Mouse (Mus musculus) bone marrow, adult 2 months (tissue): Measurements from ENCODE around the gene Csnk1d. TPM values are rescaled to one million over a fixed set of nuclear protein-coding genes. Genes with fewer than 3 reads are reported as not detected.

Source experiments
- H3K27ac ChIP-seq: fragments of 200-500 bp; 2 replicates; pipeline ENCODE4 v1.5.1; 2012; ENCODE audit warnings: low read depth, mild to moderate bottlenecking, control low read depth, inconsistent platforms, low read length; ENCODE audit not compliant: control insufficient read depth, poor library complexity, insufficient read depth
- H3K4me1 ChIP-seq: fragments of 200-500 bp; 2 replicates; pipeline ENCODE4 v1.6.1; 2011; ENCODE audit warnings: low read length; ENCODE audit not compliant: control insufficient read depth, insufficient read depth
- H3K4me3 ChIP-seq: fragments of 200-500 bp; replicated peaks from 2 replicates; pipeline ENCODE3; 2011; ENCODE audit warnings: mild to moderate bottlenecking, low read depth, low read length, control low read depth; ENCODE audit not compliant: control insufficient read depth
- CTCF ChIP-seq: fragments of 200-500 bp; IDR thresholded peaks from 2 replicates; pipeline ENCODE4 v1.5.1; 2011; ENCODE audit warnings: low read length, control low read depth; ENCODE audit not compliant: control insufficient read depth, insufficient read depth
- POLR2A ChIP-seq: fragments of 200-500 bp; IDR thresholded peaks from 2 replicates; pipeline ENCODE4 v1.6.1; 2011; ENCODE audit warnings: low read depth, mild to moderate bottlenecking, control low read depth, low read length, borderline replicate concordance; ENCODE audit not compliant: control insufficient read depth
- WGBS: fragments of 180-500 bp; shearing (Covaris S2); methylation state at CpG from one replicate; pipeline ENCODE4 v1.1.7; 2018; 5-methylcytosine and 5-hydroxymethylcytosine counted together
- polyA plus RNA-seq: library from polyadenylated mRNA; stranded (reverse); fragments of >200 nt; gene quantifications from 2 replicates; pipeline ENCODE4 v1.2.4, GENCODE M21; 2011; ENCODE audit warnings: low replicate concordance; ENCODE audit not compliant: missing spikeins, insufficient read depth, insufficient read length

The Csnk1d gene
- polyA plus RNA-seq, 1 experiment = 58.3 TPM

DNA sequence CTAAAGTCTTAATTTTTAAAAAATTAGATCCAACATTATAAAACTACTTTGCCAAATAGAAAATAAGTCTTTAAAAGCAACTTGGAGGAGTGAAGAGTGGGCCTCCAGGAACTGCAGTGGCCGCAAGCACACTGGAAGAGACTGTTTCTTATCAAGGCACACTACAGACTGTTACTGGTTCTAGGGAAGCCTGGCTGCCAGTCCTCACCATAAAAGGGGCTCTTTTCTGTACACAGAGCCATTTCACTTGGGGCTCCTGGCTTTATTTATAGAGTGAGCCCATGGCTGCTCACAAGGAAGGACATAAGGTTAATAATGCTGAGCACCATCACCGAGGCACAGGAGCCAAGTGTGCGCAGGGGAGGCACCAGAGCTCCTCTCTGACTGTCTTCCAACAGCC, 68.6 kb downstream of the Csnk1d start:
- Histone ChIP-seq H3K4me1 (no peaks in the 10 kb centered on the region; the same call in 1 of the 2 replicates), H3K27ac (no peak overlapping the region), H3K4me3 (no peak overlapping the region)
- 85% methylated on average over 3 of the region's 3 CpGs for whole genome bisulfite sequencing
- TF ChIP-seq POLR2A = no peak

DNA sequence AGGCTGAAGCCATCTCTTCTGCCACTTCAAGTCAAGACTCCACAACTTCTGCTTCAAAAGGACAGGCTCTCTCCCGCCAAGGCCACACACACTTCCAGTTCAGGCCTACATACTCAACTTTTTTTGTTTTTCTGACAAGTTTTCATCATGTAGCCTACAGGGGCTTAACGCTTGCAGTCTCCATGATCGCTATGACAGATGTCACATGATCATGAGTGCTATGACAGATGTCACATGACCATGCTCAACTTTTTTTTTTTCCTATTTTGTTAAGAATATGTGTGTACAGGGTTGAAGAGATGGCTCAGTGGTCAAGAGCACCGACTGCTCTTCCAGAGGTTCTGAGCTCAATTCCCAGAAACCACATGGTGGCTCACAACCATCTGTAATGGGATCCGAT, 73.4 kb downstream of the Csnk1d start:
- no peak overlapping the region for H3K4me3 ChIP-seq
- TF ChIP-seq CTCF (no peak), POLR2A (no peak)
- no peak overlapping the region for H3K27ac ChIP-seq
- 91% methylated on average over 5 of the region's 5 CpGs for WGBS
- H3K4me1 ChIP-seq = no peaks in the 10 kb centered on the region; the same call in 1 of the 2 replicates

DNA sequence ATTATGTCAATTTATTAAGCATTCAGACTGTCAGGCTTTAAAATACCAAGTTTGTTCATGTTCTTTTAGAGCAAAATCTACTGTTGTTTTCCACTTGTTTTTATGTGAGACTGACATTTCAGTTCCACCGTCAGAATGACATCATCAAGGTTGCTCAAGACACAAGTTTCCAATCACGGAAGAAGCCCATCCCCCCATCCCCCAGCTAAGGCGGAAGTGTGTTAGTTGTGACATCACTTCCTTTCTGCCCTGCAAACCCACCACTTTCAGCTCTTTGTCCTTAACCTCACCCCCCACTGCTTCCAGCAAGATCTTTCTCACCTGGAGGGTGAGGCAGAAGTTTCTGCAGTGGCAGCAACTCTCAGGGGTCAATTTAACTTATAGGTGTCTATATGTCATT, 74.7 kb downstream of the Csnk1d start:
- Histone ChIP-seq H3K4me1 (no peaks in the 10 kb centered on the region; the same call in 1 of the 2 replicates), H3K4me3 (no peak overlapping the region), H3K27ac (peak overlapping the region; percentile 53; the same call in 1 of the 2 replicates)
- TF ChIP-seq CTCF (no peak), POLR2A (no peak)
- 27% methylated on average over 3 of the region's 3 CpGs for WGBS

DNA sequence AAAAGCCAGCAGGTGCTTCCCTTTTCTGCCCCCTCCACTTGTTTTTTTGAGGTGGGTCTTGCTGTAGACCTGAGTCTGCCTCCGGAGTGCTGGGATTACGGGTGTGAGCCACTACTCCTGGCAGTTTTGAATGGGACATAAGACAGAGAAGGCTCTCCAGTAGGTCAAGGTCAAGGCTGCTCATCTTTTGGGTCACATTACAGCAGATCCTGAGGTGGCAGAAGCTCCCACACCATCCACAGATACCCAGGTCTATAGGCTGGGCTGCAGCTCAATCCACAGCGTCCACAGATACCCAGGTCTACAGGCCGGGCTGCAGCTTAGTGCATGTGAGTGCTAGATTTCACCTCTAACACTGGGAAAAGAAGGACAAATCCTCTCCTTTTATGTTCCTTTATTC, 77.3 kb downstream of the Csnk1d start:
- no peak for TF ChIP-seq POLR2A
- no peak for TF ChIP-seq CTCF
- no peaks in the 10 kb centered on the region; the same call in 1 of the 2 replicates for H3K4me1 ChIP-seq
- 95% methylated on average over 4 of the region's 4 CpGs for WGBS
- no peak overlapping the region for H3K27ac ChIP-seq
- no peak overlapping the region for H3K4me3 ChIP-seq

Other genes starting within 250 kb of the Csnk1d start
- gene Hmga1b, start 228.5 kb downstream of the Csnk1d start, polyA plus RNA-seq = 15.5 and 52.5 TPM in 2 replicates
- gene Rfng, start 207.1 kb downstream of the Csnk1d start, polyA plus RNA-seq = 9.1 and 19.9 TPM in 2 replicates
- gene Gps1, start 207.1 kb downstream of the Csnk1d start, polyA plus RNA-seq = 29.6 and 38.0 TPM in 2 replicates
- 24.2 and 57.6 TPM in 2 replicates for gene Dus1l, start 194.9 kb downstream of the Csnk1d start, polyA plus RNA-seq
- gene Fasn, start 166.8 kb downstream of the Csnk1d start, polyA plus RNA-seq = 6.1 and 16.1 TPM in 2 replicates
- 2.7 and 14.6 TPM in 2 replicates for gene Ccdc57, start 58.5 kb downstream of the Csnk1d start, polyA plus RNA-seq
- gene Slc16a3, start 42.9 kb downstream of the Csnk1d start, polyA plus RNA-seq = 14.3 and 50.1 TPM in 2 replicates
- 1.7 and 3.6 TPM in 2 replicates for gene Cd7, start 48.1 kb upstream of the Csnk1d start, polyA plus RNA-seq
- not detected in 2 replicates for gene Sectm1b, start 72.2 kb upstream of the Csnk1d start, polyA plus RNA-seq
- not detected in 2 replicates for gene Sectm1a, start 89.9 kb upstream of the Csnk1d start, polyA plus RNA-seq
- gene Tex19.2, start 127.3 kb upstream of the Csnk1d start, polyA plus RNA-seq = not detected in 2 replicates
- gene Tex19.1, start 154.8 kb upstream of the Csnk1d start, polyA plus RNA-seq = 6.6 TPM in 1 of 2 replicates, not detected in the other
- not detected in 2 replicates for gene Uts2r, start 168.9 kb upstream of the Csnk1d start, polyA plus RNA-seq
- gene Hexdc, start 213.1 kb upstream of the Csnk1d start, polyA plus RNA-seq = 5.0 and 11.8 TPM in 2 replicates
- 5.5 and 7.4 TPM in 2 replicates for gene Ogfod3, start 213.4 kb upstream of the Csnk1d start, polyA plus RNA-seq
- 27.8 and 54.0 TPM in 2 replicates for gene Cybc1, start 238.0 kb upstream of the Csnk1d start, polyA plus RNA-seq
- 30.0 and 41.2 TPM in 2 replicates for gene Narf, start 245.9 kb upstream of the Csnk1d start, polyA plus RNA-seq